Mouse (Mus musculus): Measurements from ENCODE around the gene Tarbp2.

Tarbp2 gene
- long read RNA-seq, experiment 1, transcript Tarbp2-201 (9 exons, 1,523 nt), result major isoform, 10 of 19 reads
- long read RNA-seq, experiment 1, partial matches to known transcripts, result 5 of 19 reads
- long read RNA-seq, experiment 1, other reads (novel, unspliced or antisense), result 3 of 19 reads
- long read RNA-seq, experiment 2, transcript Tarbp2-201 (9 exons, 1,523 nt), result major isoform, 13 of 25 reads
- long read RNA-seq, experiment 2, partial matches to known transcripts, result 4 of 25 reads
- long read RNA-seq, experiment 2, other reads (novel, unspliced or antisense), result 6 of 25 reads

DNA sequence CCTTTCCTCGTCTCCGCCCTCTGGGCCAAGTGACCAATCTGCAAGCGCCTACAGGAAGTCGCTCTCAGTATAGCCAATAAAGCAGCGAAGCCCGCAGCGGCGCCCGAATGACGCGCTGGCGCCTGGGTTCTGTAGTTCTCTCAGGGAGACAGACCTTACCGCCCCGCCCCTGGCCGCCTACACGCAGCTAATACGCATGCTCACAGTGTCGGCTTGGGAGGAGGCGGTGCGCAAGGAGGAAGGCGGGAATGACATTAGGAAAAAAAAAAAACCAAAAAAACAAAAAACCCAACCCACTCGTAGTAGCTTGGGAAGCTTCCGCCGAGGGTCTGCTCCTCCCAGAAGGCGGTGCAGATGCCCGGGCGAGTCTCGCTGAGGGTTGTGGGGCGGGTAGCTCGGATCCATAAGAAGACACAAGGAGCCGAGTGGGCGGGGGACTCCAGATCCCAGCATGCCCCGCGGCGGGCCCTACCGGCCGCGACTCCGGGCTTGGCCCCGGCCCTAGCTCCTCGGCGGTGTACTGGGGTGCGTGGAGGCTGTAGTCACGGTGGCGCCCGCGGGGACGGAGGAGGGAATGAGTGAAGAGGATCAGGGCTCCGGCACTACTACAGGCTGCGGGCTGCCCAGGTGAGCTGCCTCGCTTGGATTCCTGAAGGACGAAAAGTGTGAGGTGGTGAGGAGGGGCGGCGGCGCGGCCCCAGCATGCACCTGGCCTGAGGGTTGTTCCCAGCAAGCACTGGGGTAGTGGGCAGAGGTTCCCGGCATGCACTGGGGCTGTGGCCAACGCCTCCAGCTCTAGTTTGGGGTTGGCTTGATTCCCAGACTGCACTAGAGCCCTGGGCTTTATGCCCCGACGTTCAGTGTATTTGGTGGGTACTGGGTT is at the start of gene Tarbp2:
Tarbp2 (plus strand) TSS at position 217 of the 883 bp plus-strand sequence.
- intact Hi-C loops (cut with DNase I), result loop anchor here (5.0 kb wide), 1 partner anchor 46 kb away; the partner anchor contains the start of gene Pcbp2

DNA sequence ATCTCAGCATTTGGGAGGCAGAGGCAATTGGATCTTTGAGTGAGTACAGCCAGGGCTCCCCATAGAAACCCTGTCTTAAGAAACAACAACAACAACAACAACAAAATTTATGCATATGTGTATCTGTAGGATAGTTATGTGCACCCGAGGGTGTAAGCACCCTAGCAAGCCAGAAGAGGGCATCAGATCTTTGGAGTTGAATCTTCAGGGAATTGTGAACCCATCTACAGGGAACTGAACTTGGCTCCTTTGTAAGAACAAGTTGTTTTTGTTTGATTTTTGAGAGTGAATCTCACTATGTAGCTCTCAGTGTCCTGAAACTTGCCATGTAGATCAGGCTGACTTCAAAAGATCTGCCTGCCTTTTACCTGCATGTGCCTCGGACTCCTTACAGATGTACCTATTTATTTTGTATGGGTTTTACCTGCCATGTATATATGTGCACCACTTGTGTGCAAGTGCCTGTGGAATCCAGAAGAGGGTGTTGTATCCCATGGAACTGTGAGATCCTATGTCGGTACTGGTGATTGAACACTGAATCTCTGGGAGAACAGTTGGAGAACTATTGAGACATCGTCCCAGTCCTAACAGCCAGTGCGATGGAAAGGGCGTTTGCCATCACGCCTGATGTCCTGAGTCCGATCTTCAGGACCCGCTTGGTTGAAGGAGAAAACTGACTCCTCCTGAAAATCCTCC is 49.2 kb upstream of the Tarbp2 start:
- intact Hi-C loops (cut with DNase I), result no loop called here

DNA sequence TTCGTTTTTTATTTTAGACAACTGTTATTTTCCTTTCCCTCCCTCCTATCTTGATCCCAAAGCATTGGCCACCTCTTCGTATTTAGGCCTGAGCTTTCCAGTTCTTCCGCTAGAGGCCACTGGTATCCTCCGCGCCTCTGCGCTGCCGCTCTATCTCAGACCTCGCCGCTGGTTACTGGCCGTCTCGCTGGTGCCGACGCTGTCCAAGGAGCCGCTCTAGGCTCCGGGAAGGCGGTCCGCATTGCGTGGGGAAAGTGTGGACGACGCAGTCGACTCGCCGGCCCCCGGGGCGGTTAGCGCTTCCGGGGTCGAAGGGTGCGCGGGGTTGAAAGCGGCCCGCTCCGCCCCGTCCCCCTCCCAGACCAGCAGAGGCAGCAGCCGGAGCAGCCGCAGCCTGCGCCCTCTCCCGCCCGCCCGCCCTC is 47.8 kb upstream of the Tarbp2 start, which contains the start of gene Pcbp2:
Pcbp2 (plus strand) TSS at position 357 of the 422 bp plus-strand sequence.
- intact Hi-C loops (cut with DNase I), result loop anchor here (5.0 kb wide), 1 partner anchor 47 kb away; the partner anchor contains the start of genes Map3k12 and Tarbp2

DNA sequence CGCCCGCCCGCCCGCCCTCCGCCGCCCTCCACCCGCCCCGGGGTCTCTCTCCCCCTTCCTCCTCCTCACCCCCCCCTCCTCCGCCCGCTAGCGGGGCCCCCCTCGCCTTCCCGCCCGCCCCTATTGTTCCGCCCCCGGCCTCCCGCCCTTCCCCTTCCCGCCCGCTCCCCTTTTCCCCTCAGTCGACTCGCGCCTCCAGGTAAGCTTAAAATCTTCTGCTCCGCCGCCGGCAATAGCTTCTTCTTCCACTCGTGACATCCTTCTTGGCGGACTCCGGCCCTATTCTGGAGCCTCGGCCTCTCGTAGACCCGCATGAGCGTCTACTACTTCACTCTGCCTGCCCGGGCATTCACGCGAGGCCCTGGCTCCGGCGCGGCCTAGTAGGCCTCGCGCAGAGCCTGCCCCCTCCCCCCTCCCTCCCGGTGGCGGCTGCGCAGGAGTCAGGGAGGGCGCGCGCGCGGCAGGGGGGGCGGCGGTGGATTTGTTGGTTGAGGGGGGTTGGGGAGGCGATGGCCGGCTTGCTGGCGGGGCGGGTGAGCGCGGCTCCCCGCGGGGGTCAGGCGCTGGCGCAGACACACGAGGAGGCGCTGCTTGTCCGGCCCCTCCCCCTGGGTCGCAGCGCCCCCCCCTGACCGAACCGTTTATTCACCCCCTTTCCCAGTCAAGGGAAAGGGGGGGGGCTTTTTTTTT is 47.2 kb upstream of the Tarbp2 start:
- intact Hi-C loops (cut with DNase I), result loop anchor here (5.0 kb wide), 1 partner anchor 47 kb away; the partner anchor contains the start of genes Map3k12 and Tarbp2

DNA sequence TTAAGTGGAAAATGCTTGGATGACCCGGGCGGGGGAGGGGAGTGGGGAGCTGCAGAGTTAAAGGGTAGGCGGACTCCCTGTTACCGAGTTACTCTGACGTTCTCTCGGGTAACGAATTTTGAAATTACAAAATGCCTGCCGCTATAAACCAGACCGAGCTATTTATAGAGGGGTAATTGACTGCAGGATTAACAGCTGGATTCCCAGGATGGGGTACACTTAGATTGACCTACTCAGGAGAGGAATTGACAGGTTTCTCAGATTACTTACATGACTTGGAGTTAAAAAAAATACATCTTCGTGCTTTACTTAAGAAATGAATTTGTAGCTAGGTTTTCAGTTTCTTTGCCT is 46.7 kb upstream of the Tarbp2 start:
- intact Hi-C loops (cut with DNase I), result loop anchor here (5.0 kb wide), 1 partner anchor 46 kb away; the partner anchor contains the start of genes Map3k12 and Tarbp2

DNA sequence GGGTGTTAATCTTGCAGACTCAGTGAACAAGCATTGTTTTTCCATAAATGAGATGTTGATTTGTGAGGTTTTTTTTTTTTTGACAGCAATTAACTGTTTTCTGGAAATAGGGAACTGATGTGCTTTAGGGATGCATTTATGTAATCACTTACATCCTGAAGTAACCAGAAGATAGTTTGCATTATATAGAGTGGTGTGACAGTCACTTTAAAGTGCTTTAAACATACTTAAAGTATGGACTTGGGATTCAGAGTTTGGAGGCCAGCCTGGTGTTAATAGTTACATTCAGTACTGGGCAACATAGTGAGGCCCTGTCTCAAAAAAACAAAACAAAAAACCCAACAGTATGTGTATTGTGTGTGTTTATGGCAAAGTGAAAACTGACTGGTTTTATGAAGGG is 46.3 kb upstream of the Tarbp2 start:
- intact Hi-C loops (cut with DNase I), result loop anchor here (5.0 kb wide), 1 partner anchor 46 kb away; the partner anchor contains the start of genes Map3k12 and Tarbp2

DNA sequence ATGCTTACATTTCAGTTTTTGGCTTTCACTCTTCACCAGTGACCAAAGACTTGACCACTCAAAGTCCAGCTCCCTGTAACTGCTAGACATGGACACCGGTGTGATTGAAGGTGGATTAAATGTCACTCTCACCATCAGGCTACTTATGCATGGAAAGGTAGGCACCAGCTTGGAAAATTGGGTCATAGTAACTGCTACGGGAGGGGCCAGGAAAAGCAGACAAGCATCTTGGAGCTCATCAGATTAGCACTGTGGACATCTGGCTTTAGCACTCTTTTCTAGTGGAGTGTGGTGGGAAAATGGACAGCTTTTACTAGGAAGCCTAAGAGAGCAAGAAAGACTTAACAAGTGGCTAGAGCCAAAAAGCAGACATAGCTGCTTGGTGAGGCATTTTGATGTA is 44.7 kb upstream of the Tarbp2 start:
- intact Hi-C loops (cut with DNase I), result loop anchor here (5.0 kb wide), 1 partner anchor 44 kb away; the partner anchor contains the start of genes Map3k12 and Tarbp2

DNA sequence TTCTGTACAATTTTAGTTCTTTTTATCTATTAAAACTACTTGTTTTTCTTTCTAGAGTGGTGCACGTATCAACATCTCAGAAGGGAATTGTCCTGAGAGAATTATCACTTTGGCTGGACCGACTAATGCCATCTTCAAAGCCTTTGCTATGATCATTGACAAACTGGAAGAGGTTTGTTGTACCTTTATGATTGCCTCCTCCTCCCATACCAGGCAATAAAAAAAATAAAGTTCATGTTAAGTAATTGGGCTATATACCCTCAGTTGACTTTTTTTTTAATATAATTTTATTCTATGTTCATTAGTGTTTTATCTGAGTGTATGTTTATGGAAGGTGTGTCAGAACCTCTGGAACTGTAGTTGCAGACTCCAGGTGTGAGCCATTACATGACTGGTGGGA is 43.5 kb upstream of the Tarbp2 start:
- intact Hi-C loops (cut with DNase I), result loop anchor here (5.0 kb wide), 1 partner anchor 43 kb away; the partner anchor contains the start of genes Map3k12 and Tarbp2

DNA sequence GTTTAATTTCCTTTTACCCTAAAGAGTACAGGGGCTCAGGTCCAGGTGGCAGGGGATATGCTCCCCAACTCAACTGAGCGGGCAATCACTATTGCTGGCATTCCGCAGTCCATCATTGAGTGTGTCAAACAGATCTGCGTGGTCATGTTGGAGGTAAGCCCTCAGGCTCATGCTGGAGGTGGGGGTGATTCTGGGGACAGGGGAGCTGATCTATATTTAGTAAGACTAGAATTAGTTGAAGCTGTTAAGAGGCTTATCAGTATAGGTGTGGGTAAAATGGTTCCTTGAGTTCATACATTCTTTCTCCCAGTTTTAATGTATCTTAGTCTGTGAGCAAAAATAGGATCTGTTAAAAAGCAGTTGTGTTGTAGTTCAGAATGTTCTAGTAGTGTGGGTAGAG is 34.9 kb upstream of the Tarbp2 start:
- intact Hi-C loops (cut with DNase I), result no loop called here

DNA sequence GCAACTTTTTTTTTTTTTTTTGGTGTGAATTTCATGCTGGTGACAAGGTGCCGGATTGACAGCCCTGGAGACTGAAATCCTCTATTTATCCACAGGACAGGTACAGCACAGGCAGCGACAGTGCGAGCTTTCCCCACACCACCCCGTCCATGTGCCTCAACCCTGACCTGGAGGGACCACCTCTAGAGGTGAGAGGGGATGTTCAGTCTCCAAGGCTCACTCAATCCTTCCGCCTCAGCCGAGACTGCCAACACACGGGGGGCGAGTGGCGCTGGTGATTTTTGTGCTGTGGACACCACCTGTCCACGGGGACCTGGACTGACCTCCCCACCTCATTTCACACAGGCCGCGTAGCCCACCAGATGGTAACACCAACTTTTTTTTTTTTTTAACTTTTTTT is 32.1 kb upstream of the Tarbp2 start:
- intact Hi-C loops (cut with DNase I), result no loop called here

DNA sequence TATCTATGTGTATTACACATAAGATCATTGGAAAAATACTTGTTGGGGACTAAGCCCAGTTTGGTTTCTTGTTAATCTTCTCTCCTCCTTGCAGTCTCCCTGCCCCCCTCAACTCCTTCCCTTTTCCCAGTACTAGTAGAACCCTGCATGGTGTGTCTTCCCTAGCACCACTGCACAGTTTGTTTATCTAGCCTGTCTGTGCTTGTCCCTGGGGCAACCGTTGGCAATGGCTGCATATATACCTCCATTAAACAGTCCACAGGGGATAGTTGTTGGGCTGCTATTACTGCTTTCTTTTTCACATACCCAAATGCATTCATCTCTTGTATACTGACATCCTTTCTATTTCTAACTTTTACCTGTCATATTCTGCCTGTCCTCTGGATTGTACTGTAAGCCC is 30.3 kb upstream of the Tarbp2 start:
- intact Hi-C loops (cut with DNase I), result no loop called here

DNA sequence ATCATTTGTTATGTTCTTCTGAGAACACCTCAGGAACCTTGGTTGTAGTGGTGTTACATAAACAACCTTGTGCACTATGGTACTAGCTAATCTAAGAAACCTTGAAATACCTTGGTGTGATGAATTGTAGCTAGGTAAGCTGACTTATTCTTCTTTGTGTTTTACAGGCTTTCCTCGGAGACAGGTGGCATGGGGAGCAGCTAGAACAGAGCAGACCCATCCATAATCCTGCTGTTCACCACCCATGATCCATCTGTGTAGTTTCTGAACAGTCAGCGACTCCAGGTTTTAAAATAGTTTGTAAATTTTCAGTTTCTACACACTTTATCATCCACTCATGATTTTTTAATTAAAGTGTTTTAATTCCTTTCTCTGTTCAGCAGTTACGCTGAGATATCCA is 19.7 kb upstream of the Tarbp2 start:
- intact Hi-C loops (cut with DNase I), result no loop called here

DNA sequence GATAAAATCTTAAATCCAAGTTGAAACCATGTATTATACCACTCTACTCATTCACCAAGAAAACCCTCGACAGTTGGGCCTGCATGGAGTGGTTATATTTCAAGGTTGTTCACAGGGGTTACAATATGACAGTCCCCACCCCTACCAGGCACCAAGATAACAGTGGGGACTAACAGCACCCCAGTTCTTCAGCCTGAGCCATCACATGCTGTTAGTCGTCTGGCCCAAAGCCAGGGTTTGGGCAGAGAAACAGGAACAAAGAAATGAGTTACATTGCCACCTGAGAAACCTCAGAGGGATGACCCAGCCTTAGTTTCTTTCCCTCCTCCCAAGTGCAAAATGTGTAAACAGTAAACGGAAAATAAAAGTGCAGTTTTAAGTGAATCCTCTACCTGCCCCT is 18.6 kb upstream of the Tarbp2 start:
- intact Hi-C loops (cut with DNase I), result no loop called here

DNA sequence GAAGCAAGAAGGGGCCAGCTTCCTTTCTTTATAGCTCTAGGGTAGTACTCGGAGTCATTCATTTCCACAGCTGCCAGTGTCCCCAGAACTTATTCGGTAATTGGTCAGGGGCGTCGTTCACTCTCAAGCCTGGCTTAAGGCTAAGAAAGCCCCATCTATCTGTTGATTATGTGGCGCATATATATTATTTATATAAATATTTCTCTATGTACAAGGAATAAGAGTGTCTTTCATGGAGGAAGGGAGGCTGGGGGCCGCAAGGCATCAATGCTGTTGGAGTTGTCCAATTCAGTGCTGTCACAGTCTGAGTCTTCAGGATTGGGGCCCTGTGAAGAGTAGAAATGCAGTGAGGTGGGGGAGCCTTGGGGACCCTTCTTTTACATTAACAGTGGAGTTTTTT is 18.1 kb upstream of the Tarbp2 start:
- intact Hi-C loops (cut with DNase I), result no loop called here

DNA sequence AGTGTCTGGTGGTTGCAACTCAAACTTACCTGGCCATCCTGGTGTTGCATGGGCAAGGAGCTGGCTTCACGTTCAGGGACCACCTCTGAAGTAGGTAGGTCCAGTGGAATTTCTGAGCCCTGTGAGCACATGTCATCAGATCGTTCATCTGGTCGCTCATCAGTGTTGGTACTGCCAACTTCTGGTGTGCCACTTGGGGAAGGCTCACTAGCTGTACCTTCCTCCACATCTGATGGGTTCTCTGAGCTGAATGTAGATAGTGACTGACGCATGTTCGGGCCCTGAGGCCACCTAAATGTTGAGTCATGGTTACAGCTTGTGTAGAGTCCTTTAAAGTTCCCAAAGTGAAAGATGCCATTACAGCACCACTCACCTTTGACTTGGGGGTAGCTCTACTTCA is 17.5 kb upstream of the Tarbp2 start:
- intact Hi-C loops (cut with DNase I), result no loop called here

DNA sequence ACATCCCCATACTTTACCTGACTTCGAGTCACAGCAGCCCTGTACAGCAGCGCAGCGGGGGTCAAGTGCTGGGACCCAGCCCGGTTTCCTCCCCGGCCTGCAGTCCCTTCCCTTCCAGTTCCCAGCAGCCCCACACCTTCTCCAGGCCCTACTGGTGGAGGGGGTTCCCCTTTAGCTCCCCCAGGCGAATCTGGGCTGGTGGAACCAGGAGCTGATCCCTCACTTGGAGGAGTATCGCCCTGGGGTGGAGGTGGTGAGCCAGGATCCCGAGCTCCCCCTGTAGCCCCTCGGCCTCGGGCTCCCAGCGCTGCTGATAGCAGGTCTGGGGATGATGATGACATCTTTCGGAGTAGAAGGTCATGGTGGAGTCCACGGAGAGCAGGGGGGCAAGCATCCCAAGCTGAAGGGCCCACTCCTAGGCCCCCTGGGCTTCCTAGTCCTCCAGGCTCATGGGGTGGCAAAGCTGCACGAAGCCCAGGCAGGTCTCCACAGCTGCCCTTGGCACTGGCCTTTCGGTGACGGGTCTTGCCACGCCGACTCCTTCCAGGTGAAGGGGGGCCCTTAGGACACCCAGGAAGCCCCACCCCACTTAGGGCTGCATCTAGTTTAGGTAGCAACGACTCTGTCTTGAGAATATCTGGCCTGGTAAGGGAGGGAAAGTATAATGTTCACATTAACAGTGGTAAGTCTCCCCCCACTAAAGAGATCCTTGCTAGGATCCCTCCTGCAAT is 16.7 kb upstream of the Tarbp2 start:
- intact Hi-C loops (cut with DNase I), result no loop called here

DNA sequence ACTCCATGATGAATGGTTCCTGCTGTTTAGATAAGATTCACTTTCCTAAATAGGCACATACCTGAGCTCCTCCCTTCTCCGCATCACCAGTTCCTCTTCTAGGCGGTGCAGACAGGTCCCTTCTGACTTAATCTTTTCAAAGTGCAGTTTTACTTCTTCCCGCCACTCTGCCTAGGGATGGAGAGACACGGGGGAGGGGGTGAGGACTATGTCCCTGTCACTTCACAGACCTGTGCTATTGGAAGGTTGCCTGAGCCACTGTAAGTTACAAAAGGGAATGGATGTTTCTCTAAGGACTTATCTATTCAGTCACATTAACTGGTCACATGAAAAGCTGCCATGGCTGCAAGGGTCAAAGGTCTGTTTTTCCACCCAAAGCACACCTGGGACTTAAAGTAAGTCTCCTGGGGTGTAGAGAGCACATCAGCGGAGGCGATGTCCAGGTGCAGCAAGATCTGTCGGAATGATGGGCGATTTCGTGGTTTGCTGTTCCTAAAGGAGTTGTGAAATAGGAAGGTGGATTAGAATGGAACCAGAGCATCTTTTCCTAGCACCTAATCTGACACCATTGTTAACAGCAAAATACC is 15.6 kb upstream of the Tarbp2 start:
- intact Hi-C loops (cut with DNase I), result no loop called here

DNA sequence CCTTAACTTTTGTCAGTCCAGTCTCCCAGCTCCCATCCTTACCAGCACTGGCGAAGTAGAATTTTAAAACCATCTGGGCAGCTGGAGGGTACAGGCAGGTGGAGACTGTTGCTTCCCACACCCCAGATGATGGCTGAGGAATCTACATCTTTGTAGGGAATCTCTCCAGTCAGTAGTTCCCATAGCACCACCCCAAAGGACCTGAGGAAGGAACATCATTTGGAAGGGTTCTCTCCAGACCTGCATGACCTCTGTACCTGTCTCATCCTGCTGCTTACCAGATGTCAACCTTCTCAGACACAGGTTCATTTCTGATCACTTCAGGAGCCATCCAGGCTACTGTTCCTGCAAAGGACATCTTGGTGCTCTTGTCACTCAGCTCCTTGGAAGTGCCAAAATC is 14.5 kb upstream of the Tarbp2 start, which contains the start of gene Gm10337:
Gm10337 (plus strand) TSS at position 276 of the 400 bp plus-strand sequence.
- intact Hi-C loops (cut with DNase I), result no loop called here

DNA sequence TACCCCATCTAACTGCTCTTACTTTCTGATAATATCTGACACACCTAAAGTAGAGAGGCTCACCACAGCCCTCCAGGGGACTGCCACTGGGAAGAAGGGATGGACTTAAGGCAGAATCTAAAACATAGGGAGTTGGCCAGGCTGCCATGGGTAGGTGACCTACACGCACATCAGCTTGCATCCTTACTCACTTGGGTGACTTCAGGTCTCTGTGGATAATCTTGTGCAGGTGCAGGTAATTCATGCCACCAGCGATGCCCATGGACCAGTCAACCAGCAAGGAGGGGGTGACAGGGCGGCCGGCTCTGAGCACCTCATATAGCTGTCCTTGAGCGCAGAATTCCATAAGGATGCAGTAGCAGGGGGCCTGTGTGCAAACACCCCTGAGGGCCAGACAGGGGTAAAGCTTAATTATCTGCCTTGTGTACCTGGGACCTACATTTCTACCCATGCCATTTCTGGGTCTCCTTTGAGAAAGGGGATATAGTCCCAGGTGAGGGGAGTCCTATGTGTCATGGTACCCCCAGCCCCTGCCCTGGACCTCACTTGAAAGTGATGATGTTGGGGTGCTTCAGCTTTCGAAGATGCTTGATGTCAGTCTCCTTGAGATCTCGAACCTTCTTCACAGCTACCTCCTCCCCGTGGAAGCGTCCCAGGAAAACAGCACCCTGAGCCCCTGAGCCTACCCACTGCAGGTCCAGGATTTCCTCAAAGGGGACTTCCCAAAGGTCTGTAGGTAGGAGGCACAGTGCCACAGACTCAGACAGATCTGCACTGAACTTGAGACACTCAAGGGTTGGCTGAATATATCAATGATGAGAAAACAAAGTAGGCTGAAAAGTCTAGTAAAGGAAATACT is 13.8 kb upstream of the Tarbp2 start:
- intact Hi-C loops (cut with DNase I), result no loop called here
